Mouse (Mus musculus) G1E (cell line): ENCODE measurements around the gene Taf4.

ENCODE experiments used
- CTCF ChIP-seq: IDR thresholded peaks from 2 replicates; pipeline ENCODE4 v1.5.1; 2012; ENCODE audit warnings: low read depth, low read length, inconsistent platforms, mixed read lengths
- GATA1 ChIP-seq: IDR thresholded peaks from 2 replicates; pipeline ENCODE4 v1.6.1; 2012; ENCODE audit warnings: borderline replicate concordance, low read length, inconsistent platforms, mixed read lengths

GRCm38 (mm10) chr2:179865097-179865496 is 111.3 kb downstream of the Taf4 start:
- TF ChIP-seq CTCF (no peak), GATA1 (no peak)
